Mouse (Mus musculus): Measurements from ENCODE around the gene Tec. TPM values are rescaled to one million over a fixed set of nuclear protein-coding genes. Genes with fewer than 3 reads are reported as not detected.

Tec gene
- total and polyA plus RNA-seq, 3 experiments: 7.9 to 25.9 (median 20.1) TPM

DNA sequence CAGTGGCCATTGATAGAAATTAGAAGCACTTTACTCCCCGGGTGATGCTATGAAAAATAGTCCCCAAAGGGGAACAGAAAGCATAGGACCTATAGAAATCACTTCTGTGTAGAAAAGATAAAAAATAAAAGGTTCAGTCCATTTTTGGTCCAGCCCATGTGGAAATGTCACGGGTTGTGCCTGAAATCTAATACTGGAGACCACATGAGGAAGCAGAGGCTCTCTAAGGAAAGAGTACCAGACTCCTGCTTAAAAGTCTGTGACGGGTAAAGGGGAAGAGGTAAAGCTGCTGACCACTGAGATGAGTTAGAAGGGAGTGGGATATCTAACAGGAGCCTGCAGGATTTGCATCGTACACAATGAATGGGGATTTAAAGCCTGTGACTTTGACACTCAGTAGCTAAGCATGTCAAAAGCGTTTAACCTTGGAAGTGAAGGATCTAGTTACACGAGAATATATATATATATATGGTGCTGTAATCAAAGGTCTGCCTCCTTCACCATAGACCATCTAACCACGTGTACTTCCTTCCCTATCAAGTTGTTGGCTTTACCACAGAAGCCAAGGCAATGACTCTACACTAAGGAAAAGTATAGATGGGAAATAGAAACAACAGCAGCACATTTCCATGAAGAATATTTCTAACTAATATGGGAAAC lies 6.4 kb downstream of the Tec start:
- Histone ChIP-seq H3K36me3 (replicated peaks in 1 of 2; ENCODE audit: control insufficient read depth in 1 of 2, insufficient read depth in 1 of 2, low read length in 1 of 2) (peaks cover 0 to 42% of the 10 kb centered on the region in 2 experiments), H3K4me1 (ENCODE audit: control insufficient read depth in 1 of 2, insufficient read depth in 2 of 2) (peaks cover 5 to 83% of the 10 kb centered on the region in 2 experiments; a peak in 3 of 4 replicates), H3K4me3 (replicated peaks in 1 of 3; ENCODE audit: low read depth in 2 of 3, low read length in 2 of 3, poor library complexity in 1 of 3) (no peak overlapping the region), H3K27ac (ENCODE audit: insufficient read depth, low read depth) (no peak overlapping the region), H3K4me2 (ENCODE audit: insufficient read depth, low read depth, poor library complexity, severe bottlenecking) (no peak overlapping the region), H3K27me3 (replicated peaks) (no peaks in the 10 kb centered on the region), H3K9me3 (replicated peaks; ENCODE audit: low read length) (peaks cover 14% of the 10 kb centered on the region), H3K9ac (ENCODE audit: insufficient read depth, low read depth) (no peak overlapping the region), H3K79me2 (replicated peaks; ENCODE audit: control insufficient read depth, extremely low read depth, insufficient read depth, poor library complexity, severe bottlenecking) (no peaks in the 10 kb centered on the region; the same call in 1 of the 2 replicates)
- DNase-seq (ENCODE audit: extremely low read depth): peak; percentile 59
- in situ Hi-C loops (cut with MboI; ENCODE audit: low pct_ligation_motif_present, low pct_unique_long_range_greater_than_20kb, low sequenced_read_pairs) (no loop called here), dilution Hi-C loops (cut with MboI; ENCODE audit: extremely low pct_ligation_motif_present, extremely low pct_unique_long_range_greater_than_20kb, low sequenced_read_pairs) (no loop called here)
- TF ChIP-seq ZKSCAN1 (IDR thresholded peaks at IDR 0.05; ENCODE audit: borderline replicate concordance, low read depth, low read length) (no peak), POLR2AphosphoS2 (IDR thresholded peaks at IDR 0.05; ENCODE audit: low read depth, low read length) (no peak), ELF1 (IDR thresholded peaks at IDR 0.05; ENCODE audit: low read depth, low read length) (no peak), EP300 (IDR thresholded peaks at IDR 0.05; ENCODE audit: low read length) (no peak; the same call in 1 of the 2 replicates), RAD21 (IDR thresholded peaks at IDR 0.05; ENCODE audit: low read depth, low read length) (no peak), HCFC1 (IDR thresholded peaks at IDR 0.05; ENCODE audit: low read depth, low read length) (no peak), RCOR1 (conservative IDR thresholded peaks at IDR 0.05; ENCODE audit: low read depth, low read length) (no peak), JUN (IDR thresholded peaks at IDR 0.05; ENCODE audit: insufficient read depth, low read depth, low read length) (no peak), ZNF384 (IDR thresholded peaks at IDR 0.05; ENCODE audit: low read depth, low read length) (no peak), MXI1 (IDR thresholded peaks at IDR 0.05; ENCODE audit: low read depth, low read length) (no peak), PAX5 (IDR thresholded peaks at IDR 0.05; ENCODE audit: low read length) (no peak), TCF12 (IDR thresholded peaks at IDR 0.05; ENCODE audit: low read depth, low read length) (no peak), ETS1 (conservative IDR thresholded peaks at IDR 0.05; ENCODE audit: low read depth, low read length) (no peak), SMC3 (IDR thresholded peaks at IDR 0.05; ENCODE audit: low read depth, low read length) (no peak), CTCF (conservative IDR thresholded peaks at IDR 0.05 in 1 of 2, IDR thresholded peaks at IDR 0.05 in 1 of 2; ENCODE audit: low read depth in 2 of 2, low read length in 2 of 2) (no peak), E2F4 (IDR thresholded peaks at IDR 0.05; ENCODE audit: insufficient replicate concordance, low read depth, low read length) (no peak), BHLHE40 (IDR thresholded peaks at IDR 0.05; ENCODE audit: low read depth, low read length) (no peak)

DNA sequence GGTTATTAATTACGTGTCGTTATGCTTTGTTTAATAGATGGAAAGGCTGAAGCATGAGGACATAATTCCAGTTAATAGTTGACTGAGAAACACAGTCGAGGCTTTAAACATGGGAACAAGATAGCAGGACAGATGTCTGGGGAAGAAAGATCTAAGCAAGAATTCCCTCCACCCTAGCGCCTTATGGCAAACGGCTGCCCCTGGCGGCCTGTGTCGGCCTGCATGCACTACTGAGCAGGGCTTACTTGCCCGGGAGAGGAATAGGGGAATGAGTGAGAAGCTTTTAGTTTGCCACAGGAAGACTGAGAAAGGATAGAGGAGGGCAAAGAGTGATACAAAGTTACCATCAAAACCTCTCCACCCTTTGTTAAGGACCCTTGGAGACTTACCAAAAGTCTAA lies 7.4 kb downstream of the Tec start:
- Histone ChIP-seq H3K4me3 (replicated peaks in 1 of 3; ENCODE audit: low read depth in 2 of 3, low read length in 2 of 3, poor library complexity in 1 of 3) (no peak overlapping the region), H3K4me1 (ENCODE audit: control insufficient read depth in 1 of 2, insufficient read depth in 2 of 2) (peaks cover 4 to 84% of the 10 kb centered on the region in 2 experiments; a peak in 2 of 4 replicates)
- in situ Hi-C loops (cut with MboI; ENCODE audit: low pct_ligation_motif_present, low pct_unique_long_range_greater_than_20kb, low sequenced_read_pairs): no loop called here

More for the DNA sequence above, 7.4 kb downstream of the Tec start:
- Histone ChIP-seq H3K27me3 (replicated peaks) (no peaks in the 10 kb centered on the region), H3K36me3 (replicated peaks in 1 of 2; ENCODE audit: control insufficient read depth in 1 of 2, insufficient read depth in 1 of 2, low read length in 1 of 2) (peaks cover 0 to 49% of the 10 kb centered on the region in 2 experiments), H3K79me2 (replicated peaks; ENCODE audit: control insufficient read depth, extremely low read depth, insufficient read depth, poor library complexity, severe bottlenecking) (no peaks in the 10 kb centered on the region; the same call in 1 of the 2 replicates), H3K9ac (ENCODE audit: insufficient read depth, low read depth) (no peak overlapping the region), H3K27ac (ENCODE audit: insufficient read depth, low read depth) (no peak overlapping the region), H3K9me3 (replicated peaks; ENCODE audit: low read length) (peaks cover 14% of the 10 kb centered on the region), H3K4me2 (ENCODE audit: insufficient read depth, low read depth, poor library complexity, severe bottlenecking) (no peak overlapping the region)
- TF ChIP-seq USF1 (IDR thresholded peaks at IDR 0.05; ENCODE audit: low read depth, low read length): no peak
- TF ChIP-seq RAD21 (IDR thresholded peaks at IDR 0.05; ENCODE audit: low read depth, low read length): peak; percentile 15
- TF ChIP-seq ZKSCAN1 (IDR thresholded peaks at IDR 0.05; ENCODE audit: borderline replicate concordance, low read depth, low read length): no peak
- TF ChIP-seq MYC (IDR thresholded peaks at IDR 0.05; ENCODE audit: low read depth, low read length): no peak
- peak in 1 of 2 experiments; percentile 24; a peak in 2 of 4 replicates for TF ChIP-seq CTCF (conservative IDR thresholded peaks at IDR 0.05 in 1 of 2, IDR thresholded peaks at IDR 0.05 in 1 of 2; ENCODE audit: low read depth in 2 of 2, low read length in 2 of 2)
- DNase-seq (ENCODE audit: extremely low read depth): no peak
- dilution Hi-C loops (cut with MboI; ENCODE audit: extremely low pct_ligation_motif_present, extremely low pct_unique_long_range_greater_than_20kb, low sequenced_read_pairs): no loop called here

Measured in CH12.LX (cell line).